Mouse (Mus musculus): ENCODE data around the gene Abr.
A peak's percentile ranks its signal among the peaks of the same experiment; 100 is the strongest.

Abr gene

GRCm38 (mm10) chr11:76525646-76526351 is 96.3 kb downstream of the Abr start:
- no peak for ATAC-seq (ENCODE audit: insufficient number of reproducible peaks, low FRiP score, low TSS enrichment)

GRCm38 (mm10) chr11:76524947-76525346 is 97.2 kb downstream of the Abr start:
- ATAC-seq (ENCODE audit: insufficient number of reproducible peaks, low FRiP score, low TSS enrichment): peak; percentile 61; the same call in 1 of the 2 replicates

- ATAC-seq (ENCODE audit: insufficient number of reproducible peaks, low FRiP score, low TSS enrichment): no peak
Observed at GRCm38 (mm10) chr11:76523356-76523755, 98.8 kb downstream of the Abr start.

GRCm38 (mm10) chr11:76520889-76521288 is 101.2 kb downstream of the Abr start:
- ATAC-seq (ENCODE audit: insufficient number of reproducible peaks, low FRiP score, low TSS enrichment): no peak

- ATAC-seq (ENCODE audit: insufficient number of reproducible peaks, low FRiP score, low TSS enrichment): no peak
Observed at GRCm38 (mm10) chr11:76518613-76519012, 103.5 kb downstream of the Abr start.

- ATAC-seq (ENCODE audit: insufficient number of reproducible peaks, low FRiP score, low TSS enrichment): no peak
Observed at GRCm38 (mm10) chr11:76518125-76518524, 104.0 kb downstream of the Abr start.

GRCm38 (mm10) chr11:76516951-76517350 is 105.2 kb downstream of the Abr start:
- ATAC-seq (ENCODE audit: insufficient number of reproducible peaks, low FRiP score, low TSS enrichment): no peak

- ATAC-seq (ENCODE audit: insufficient number of reproducible peaks, low FRiP score, low TSS enrichment): no peak
Observed at GRCm38 (mm10) chr11:76515123-76515522, 107.0 kb downstream of the Abr start.

- no peak for ATAC-seq (ENCODE audit: insufficient number of reproducible peaks, low FRiP score, low TSS enrichment)
Observed at GRCm38 (mm10) chr11:76510977-76511376, 111.1 kb downstream of the Abr start.

- ATAC-seq (ENCODE audit: insufficient number of reproducible peaks, low FRiP score, low TSS enrichment): peak; percentile 78; the same call in 1 of the 2 replicates
Observed at GRCm38 (mm10) chr11:76509751-76510723, 112.1 kb downstream of the Abr start.

GRCm38 (mm10) chr11:76508831-76509595 is 113.1 kb downstream of the Abr start:
- ATAC-seq (ENCODE audit: insufficient number of reproducible peaks, low FRiP score, low TSS enrichment): no peak

GRCm38 (mm10) chr11:76508125-76508524 is 114.0 kb downstream of the Abr start:
- ATAC-seq (ENCODE audit: insufficient number of reproducible peaks, low FRiP score, low TSS enrichment): no peak

GRCm38 (mm10) chr11:76507302-76508124 is 114.6 kb downstream of the Abr start:
- ATAC-seq (ENCODE audit: insufficient number of reproducible peaks, low FRiP score, low TSS enrichment): no peak

- ATAC-seq (ENCODE audit: insufficient number of reproducible peaks, low FRiP score, low TSS enrichment): no peak
Observed at GRCm38 (mm10) chr11:76506514-76507228, 115.4 kb downstream of the Abr start.

- ATAC-seq (ENCODE audit: insufficient number of reproducible peaks, low FRiP score, low TSS enrichment): no peak
Observed at GRCm38 (mm10) chr11:76505106-76505505, 117.0 kb downstream of the Abr start.

- no peak for ATAC-seq (ENCODE audit: insufficient number of reproducible peaks, low FRiP score, low TSS enrichment)
Observed at GRCm38 (mm10) chr11:76504058-76504457, 118.1 kb downstream of the Abr start.

- no peak for ATAC-seq (ENCODE audit: insufficient number of reproducible peaks, low FRiP score, low TSS enrichment)
Observed at GRCm38 (mm10) chr11:76499987-76500386, 122.1 kb downstream of the Abr start.

- ATAC-seq (ENCODE audit: insufficient number of reproducible peaks, low FRiP score, low TSS enrichment): no peak
Observed at GRCm38 (mm10) chr11:76499564-76499963, 122.5 kb downstream of the Abr start.

GRCm38 (mm10) chr11:76497769-76498152 is 124.4 kb downstream of the Abr start:
- no peak for ATAC-seq (ENCODE audit: insufficient number of reproducible peaks, low FRiP score, low TSS enrichment)

Data from cerebellum, adult (tissue).